In genomic region chr12:109441366-109441765, GRCm38 (mm10) we compare ENCODE assay signal across 9 mouse cellular contexts. TPM values are rescaled to one million over a fixed set of nuclear protein-coding genes. Genes with fewer than 3 reads are reported as not detected.
A peak's percentile ranks its signal among the peaks of the same experiment; 100 is the strongest.
DNase-seq lines count a peak whose midpoint lies in the region; ATAC-seq lines count a peak whose summit lies in the region.
"Had no signal": no experiment of that assay in that cellular context is flagged by ENCODE, and none has a peak within 500 bp of the region (broad histone marks: within the 10 kb centered on the region; RNA-seq: fewer than 3 reads in every experiment).

No protein-coding gene starts in this region.

- H3K9me3 ChIP-seq in forebrain, embryonic 14.5 days (replicated peaks; ENCODE audit: control insufficient read depth, low read length): no peaks in the 10 kb centered on the region
- no peaks in the 10 kb centered on the region for H3K9me3 ChIP-seq in forebrain, embryonic 11.5 days (ENCODE audit: control insufficient read depth, low read length)
- H3K9me3 ChIP-seq in lung, embryonic 15.5 days: no peaks in the 10 kb centered on the region
- no peaks in the 10 kb centered on the region for H3K9me3 ChIP-seq in midbrain, embryonic 15.5 days

- no peak overlapping the region for H3K4me2 ChIP-seq in forebrain, embryonic 14.5 days (ENCODE audit: low read length)
- H3K4me2 ChIP-seq in forebrain, embryonic 11.5 days (ENCODE audit: low read depth, low read length, severe bottlenecking): no peak overlapping the region
- H3K4me2 ChIP-seq in lung, embryonic 15.5 days: no peak overlapping the region
- no peak overlapping the region for H3K4me2 ChIP-seq in midbrain, embryonic 15.5 days

- no peak overlapping the region for H3K9ac ChIP-seq in forebrain, embryonic 14.5 days (ENCODE audit: low read length)
- H3K9ac ChIP-seq in forebrain, embryonic 11.5 days (ENCODE audit: low read length): no peak overlapping the region
- peak overlapping the region; percentile 22; the same call in 1 of the 2 replicates for H3K9ac ChIP-seq in lung, embryonic 15.5 days
- H3K9ac ChIP-seq in midbrain, embryonic 15.5 days: no peak overlapping the region

- no peak overlapping the region for H3K4me3 ChIP-seq in forebrain, embryonic 14.5 days (ENCODE audit: low read depth, low read length)
- H3K4me3 ChIP-seq in forebrain, embryonic 11.5 days (ENCODE audit: low read depth, low read length): no peak overlapping the region
- H3K4me3 ChIP-seq in lung, embryonic 15.5 days: no peak overlapping the region
- H3K4me3 ChIP-seq in midbrain, embryonic 15.5 days: no peak overlapping the region

- WGBS in forebrain, embryonic 14.5 days: 35% methylated on average over 6 of the region's 6 CpGs
- WGBS in forebrain, embryonic 11.5 days: 65% methylated on average over 6 of the region's 6 CpGs
- 11% methylated on average over 6 of the region's 6 CpGs for WGBS in lung, embryonic 15.5 days
- WGBS in midbrain, embryonic 15.5 days: 33% methylated on average over 6 of the region's 6 CpGs

- H3K27me3 ChIP-seq in forebrain, embryonic 14.5 days (replicated peaks; ENCODE audit: control insufficient read depth, insufficient read depth, low read length): no peaks in the 10 kb centered on the region
- no peaks in the 10 kb centered on the region; the same call in 1 of the 2 replicates for H3K27me3 ChIP-seq in forebrain, embryonic 11.5 days (ENCODE audit: control insufficient read depth, insufficient read depth, low read length)
- H3K27me3 ChIP-seq in lung, embryonic 15.5 days: no peaks in the 10 kb centered on the region
- H3K27me3 ChIP-seq in splenic B cell, adult 2 months (ENCODE audit: control insufficient read depth, insufficient read depth, low read length, poor library complexity, severe bottlenecking): no peaks in the 10 kb centered on the region
- H3K27me3 ChIP-seq in midbrain, embryonic 15.5 days (replicated peaks): peaks cover 57% of the 10 kb centered on the region
- H3K27me3 ChIP-seq: CH12.LX had no signal

- peak; percentile 64 for DNase-seq in forebrain, embryonic 14.5 days (ENCODE audit: low spot score)
- no peak for DNase-seq in forebrain, embryonic 11.5 days (ENCODE audit: low spot score)
- DNase-seq in ovary, adult 18-20 months (ENCODE audit: low spot score): peak; percentile 21
- no peak for DNase-seq in ovary, postnatal 36 days (ENCODE audit: low spot score)
- DNase-seq in splenic B cell, adult 2 months (ENCODE audit: low read depth, low spot score): peak; percentile 79
- no peak for DNase-seq in cerebellum, adult 8-10 months

- H3K36me3 ChIP-seq in forebrain, embryonic 14.5 days (ENCODE audit: control insufficient read depth, insufficient read depth, low read length): no peaks in the 10 kb centered on the region
- H3K36me3 ChIP-seq in forebrain, embryonic 11.5 days (ENCODE audit: control insufficient read depth, insufficient read depth, low read length): no peaks in the 10 kb centered on the region
- H3K36me3 ChIP-seq in lung, embryonic 15.5 days: no peaks in the 10 kb centered on the region
- H3K36me3 ChIP-seq in splenic B cell, adult 2 months (ENCODE audit: control insufficient read depth, insufficient read depth, low read length, poor library complexity, severe bottlenecking): no peaks in the 10 kb centered on the region
- H3K36me3 ChIP-seq in midbrain, embryonic 15.5 days (replicated peaks): no peaks in the 10 kb centered on the region

- peaks cover 40% of the 10 kb centered on the region for H3K4me1 ChIP-seq in forebrain, embryonic 14.5 days (ENCODE audit: control insufficient read depth, insufficient read depth, low read length)
- peaks cover 46% of the 10 kb centered on the region for H3K4me1 ChIP-seq in forebrain, embryonic 11.5 days (replicated peaks; ENCODE audit: control insufficient read depth, insufficient read depth, low read length)
- peaks cover 78% of the 10 kb centered on the region for H3K4me1 ChIP-seq in lung, embryonic 15.5 days
- peaks cover 43% of the 10 kb centered on the region for H3K4me1 ChIP-seq in midbrain, embryonic 15.5 days

- no peak overlapping the region for H3K27ac ChIP-seq in forebrain, embryonic 14.5 days (ENCODE audit: low read depth, low read length)
- H3K27ac ChIP-seq in forebrain, embryonic 11.5 days (ENCODE audit: low read depth, low read length): no peak overlapping the region
- H3K27ac ChIP-seq in lung, embryonic 15.5 days: peak overlapping the region; percentile 63
- H3K27ac ChIP-seq in midbrain, embryonic 15.5 days: no peak overlapping the region

- ATAC-seq in forebrain, embryonic 14.5 days: no peak
- ATAC-seq in forebrain, embryonic 11.5 days (replicated peaks; ENCODE audit: low FRiP score): no peak
- ATAC-seq in lung, embryonic 15.5 days (ENCODE audit: borderline replicate concordance, extremely low read depth, low FRiP score, low TSS enrichment): no peak
- ATAC-seq in midbrain, embryonic 15.5 days (replicated peaks): no peak

RNA-seq across cellular contexts. Expression of gene Dlk1, which starts 11.3 kb away (rescaled TPM):
- 57.9 and 61.8 TPM in 2 replicates for polyA plus RNA-seq in forebrain, embryonic 14.5 days (2014; fragmentation: Nextera tagmentation; extraction: Ambion mirVana)
- 169 and 191 TPM in 2 replicates for polyA plus RNA-seq in forebrain, embryonic 11.5 days (2014; fragmentation: Nextera tagmentation; extraction: Ambion mirVana)
- polyA plus RNA-seq in lung, embryonic 15.5 days (2015; fragmentation: Nextera tagmentation; extraction: Ambion mirVana): 525 and 559 TPM in 2 replicates
- polyA plus RNA-seq in midbrain, embryonic 15.5 days (2015; fragmentation: Nextera tagmentation; extraction: Ambion mirVana): 70.6 and 76.0 TPM in 2 replicates

Comparison
In these comparisons a context has a peak if more than half of its experiments do, and no peak if none do; other contexts are left out.
1. DNase-seq: peak in forebrain, embryonic 14.5 days (single experiment), ovary, adult 18-20 months (single experiment) and splenic B cell, adult 2 months (single experiment); none in forebrain, embryonic 11.5 days (single experiment), ovary, postnatal 36 days (single experiment) and cerebellum, adult 8-10 months (single experiment).